Mouse (Mus musculus): ENCODE data around the gene Ybx1.
"Not testable (repeated sequence)": the region's sequence is repeated elsewhere in the genome, so short reads cannot be mapped to it uniquely, and the experiment has no call there.

Gene Ybx1

DNA sequence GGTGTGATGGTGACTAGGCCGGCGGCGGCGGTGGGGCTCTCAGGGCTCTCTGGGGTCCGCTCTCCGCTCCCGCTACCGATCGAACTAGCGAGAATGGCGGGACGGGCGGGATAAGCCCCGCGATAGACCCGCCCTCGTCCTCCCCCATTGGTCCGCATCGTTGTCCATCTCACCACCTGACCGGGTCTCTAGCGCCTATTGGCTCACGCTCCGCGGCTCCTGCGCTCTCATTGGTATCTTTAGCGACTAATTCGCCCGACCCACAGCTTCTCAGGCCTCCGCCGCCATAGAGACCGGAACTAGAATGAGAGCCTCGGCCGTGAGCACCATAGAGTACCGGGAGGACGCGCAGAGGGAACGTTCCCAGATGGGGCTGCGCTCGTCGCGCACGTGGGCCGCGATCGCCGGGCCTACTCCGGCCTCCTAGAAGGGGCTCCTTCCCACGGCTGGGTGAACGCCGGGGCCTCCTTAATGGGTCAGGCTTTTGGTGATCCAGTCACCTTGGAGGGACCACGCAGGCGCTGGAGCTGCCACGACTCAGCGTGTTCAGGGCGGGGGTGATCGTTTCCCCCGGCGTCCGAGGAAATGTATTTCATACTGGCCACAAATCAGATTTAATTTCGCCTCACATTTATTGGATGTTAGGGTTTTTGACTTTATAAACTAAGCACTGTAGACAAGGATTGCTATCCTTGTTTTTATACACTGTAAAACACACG lies at the start of gene Ybx1:
TSS of gene Ybx1 (minus strand) at position 190 of the 719 bp plus-strand sequence.
- peak; percentile 100 for DNase-seq

DNA sequence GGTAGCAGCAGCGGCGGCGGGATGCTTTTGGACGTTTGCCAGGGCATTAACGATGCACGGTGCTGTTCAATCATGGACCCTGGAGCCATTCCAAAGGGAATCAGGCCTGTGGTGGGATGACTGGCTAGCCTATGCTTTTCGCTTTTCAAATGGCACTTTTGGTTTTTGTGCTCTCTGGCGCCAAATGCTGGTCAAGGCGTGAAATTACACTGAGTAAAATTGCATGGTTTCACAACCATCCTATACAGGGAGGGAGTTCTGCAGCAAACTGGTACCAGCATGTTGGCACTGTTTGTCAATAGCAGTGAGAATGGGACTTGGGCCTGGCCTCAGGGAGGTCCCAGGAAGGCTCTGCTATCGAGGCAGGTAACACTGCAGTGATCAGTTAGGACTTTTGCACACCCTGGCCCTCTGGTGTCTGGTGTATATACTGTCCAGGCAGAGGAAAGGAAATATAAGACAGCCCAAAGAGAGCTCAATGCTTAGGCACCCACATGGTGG lies 44.5 kb upstream of the Ybx1 start:
- DNase-seq = peak; percentile 33

DNA sequence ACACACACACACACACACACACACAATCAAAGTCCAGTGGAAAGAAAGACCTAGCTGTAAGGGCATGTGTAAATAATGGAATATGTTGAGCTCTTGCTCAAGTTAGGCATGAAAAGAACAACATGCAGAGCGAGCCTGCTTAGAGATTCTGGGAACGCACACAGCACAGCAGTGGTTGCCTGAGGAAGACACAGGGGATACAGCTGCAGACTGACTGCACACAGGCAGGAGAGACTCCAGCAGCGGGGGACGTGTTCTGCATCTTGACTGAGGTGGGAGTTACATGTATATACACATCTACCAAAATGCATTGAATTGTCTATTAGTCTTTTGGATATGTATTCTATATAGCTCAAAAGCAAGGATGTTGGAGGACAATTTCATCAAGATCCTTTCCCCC lies 44.0 kb upstream of the Ybx1 start:
- DNase-seq = no peak

DNA sequence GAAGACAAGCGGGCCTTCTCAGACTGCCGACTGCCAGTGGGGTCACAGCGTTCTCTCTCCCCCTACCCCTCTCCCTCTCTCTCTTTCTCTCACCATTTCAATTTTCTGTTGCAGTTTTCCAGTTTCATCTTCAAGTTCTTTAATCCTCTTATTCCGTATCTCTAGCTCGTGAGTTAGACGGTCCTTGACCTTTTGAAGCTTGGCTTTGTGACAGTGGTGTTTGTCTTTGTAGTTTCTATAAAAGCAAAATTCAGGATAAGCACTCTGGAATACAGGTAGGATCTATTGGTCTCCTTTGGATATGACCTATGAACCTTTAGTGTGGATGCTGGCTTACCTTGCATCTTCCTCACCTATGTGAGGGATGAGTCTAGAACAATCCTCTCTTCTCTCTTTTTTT lies 39.1 kb upstream of the Ybx1 start:
- DNase-seq = no peak

- no peak for DNase-seq
Measured at GRCm38 (mm10) chr4:119320896-119321550, 26.6 kb upstream of the Ybx1 start.

DNA sequence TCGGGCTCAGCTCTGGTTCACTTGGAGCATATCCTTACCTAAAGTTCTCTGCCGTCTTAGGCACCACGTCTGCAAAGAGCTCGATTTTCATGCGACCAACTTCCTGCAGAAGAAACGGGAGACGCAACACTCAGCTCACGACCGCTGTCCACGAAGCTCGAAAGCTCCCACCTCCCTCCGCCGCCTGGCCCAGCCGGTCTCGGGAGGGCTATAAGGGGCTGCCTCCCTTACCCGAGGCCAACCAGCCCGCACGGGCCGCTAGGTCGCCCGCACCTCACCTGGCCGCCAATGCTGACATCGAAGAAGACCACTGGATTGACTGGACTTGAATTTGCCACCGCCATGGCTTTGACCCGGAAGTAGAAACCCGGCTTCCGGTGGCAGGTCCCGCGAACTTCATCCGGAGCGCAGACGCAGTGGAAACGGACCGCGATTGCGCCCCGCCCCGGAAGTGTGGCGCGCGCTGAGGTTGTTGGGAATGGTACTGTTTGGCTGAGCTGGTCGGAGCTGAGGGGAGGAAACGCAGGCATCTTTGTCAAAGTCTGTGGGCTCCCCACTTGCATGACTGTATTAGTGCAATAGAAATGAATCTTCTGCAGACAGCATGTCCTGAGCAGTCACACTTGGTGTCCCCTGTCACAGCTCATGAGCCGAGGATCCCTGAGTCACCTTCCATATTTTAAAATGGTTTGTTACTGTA lies 25.9 kb upstream of the Ybx1 start, which contains the start of gene Ppih:
TSS of gene Ppih (minus strand) at position 416 of the 700 bp plus-strand sequence.
- DNase-seq = peak; percentile 96

- DNase-seq = no peak
Measured at GRCm38 (mm10) chr4:119313756-119314155, 19.4 kb upstream of the Ybx1 start.

DNA sequence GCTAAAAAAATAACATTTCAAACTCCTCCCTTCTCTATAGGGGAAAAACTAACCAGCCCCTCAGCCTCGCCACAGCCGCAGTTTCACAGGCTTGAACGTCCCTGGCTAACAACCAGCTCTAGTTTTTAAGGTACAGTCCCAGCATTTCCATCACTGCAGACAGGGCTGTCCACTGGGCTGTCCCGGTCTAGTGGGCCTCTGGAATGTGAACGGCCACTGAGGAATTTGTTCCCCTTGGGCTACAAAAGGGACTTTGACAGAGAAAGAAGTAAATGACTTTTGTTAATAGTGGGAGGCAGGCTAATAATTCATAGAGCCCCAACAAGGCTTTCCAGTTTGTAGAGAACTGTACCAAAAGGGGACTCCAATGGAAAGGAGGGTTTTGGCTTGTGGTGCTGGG lies 11.0 kb upstream of the Ybx1 start:
- no peak for DNase-seq

GRCm38 (mm10) chr4:119303291-119303690 lies 8.9 kb upstream of the Ybx1 start:
- DNase-seq = no peak

DNA sequence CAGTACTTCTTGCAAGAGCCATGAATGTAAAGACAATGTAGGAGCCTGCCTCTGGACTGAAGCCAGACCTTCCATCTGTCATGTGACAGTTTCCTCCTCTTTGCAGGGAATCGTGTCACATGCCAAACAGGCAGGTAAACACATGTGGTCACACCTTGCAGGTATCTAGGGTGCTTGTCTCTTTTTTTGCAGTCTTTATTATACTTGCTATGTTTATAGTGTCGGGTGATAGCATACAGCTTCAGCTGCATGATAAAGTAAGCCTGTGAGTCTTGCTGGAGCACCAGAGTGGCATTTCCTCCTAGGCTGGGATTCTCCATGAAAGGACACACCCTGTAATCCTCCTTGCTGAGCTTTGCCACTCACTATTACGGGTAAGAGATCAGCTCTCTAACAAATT lies 7.4 kb upstream of the Ybx1 start:
- DNase-seq = no peak

- no peak for DNase-seq
Measured at GRCm38 (mm10) chr4:119300761-119301160, 6.4 kb upstream of the Ybx1 start.

DNA sequence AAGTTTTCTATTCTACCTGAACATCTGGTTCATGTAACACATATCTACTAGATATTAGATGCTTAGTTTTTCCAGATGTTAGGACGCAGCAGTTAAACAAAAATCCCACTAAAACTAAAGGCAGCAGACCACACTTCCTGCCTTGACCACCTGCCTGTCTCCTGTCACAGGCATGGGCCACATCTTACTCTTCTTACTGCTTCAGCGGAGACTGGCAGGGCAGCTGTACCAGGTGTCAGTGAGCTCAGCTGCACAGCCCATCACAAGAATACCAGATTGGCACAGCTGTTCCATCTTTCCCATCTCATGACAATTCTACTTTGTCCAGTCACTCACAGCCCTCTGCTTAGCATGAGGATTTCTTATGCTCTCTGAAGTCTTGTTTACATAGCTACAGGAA lies 3.0 kb upstream of the Ybx1 start:
- DNase-seq = no peak

- no peak for DNase-seq
Measured at GRCm38 (mm10) chr4:119295134-119295453, 690 bp upstream of the Ybx1 start.

GRCm38 (mm10) chr4:119293574-119294258 lies 688 bp downstream of the Ybx1 start:
- DNase-seq = peak; percentile 26

- DNase-seq = peak; percentile 15
Measured at GRCm38 (mm10) chr4:119292771-119293573, 1.4 kb downstream of the Ybx1 start.

GRCm38 (mm10) chr4:119291921-119292320 lies 2.5 kb downstream of the Ybx1 start:
- DNase-seq = no peak

DNA sequence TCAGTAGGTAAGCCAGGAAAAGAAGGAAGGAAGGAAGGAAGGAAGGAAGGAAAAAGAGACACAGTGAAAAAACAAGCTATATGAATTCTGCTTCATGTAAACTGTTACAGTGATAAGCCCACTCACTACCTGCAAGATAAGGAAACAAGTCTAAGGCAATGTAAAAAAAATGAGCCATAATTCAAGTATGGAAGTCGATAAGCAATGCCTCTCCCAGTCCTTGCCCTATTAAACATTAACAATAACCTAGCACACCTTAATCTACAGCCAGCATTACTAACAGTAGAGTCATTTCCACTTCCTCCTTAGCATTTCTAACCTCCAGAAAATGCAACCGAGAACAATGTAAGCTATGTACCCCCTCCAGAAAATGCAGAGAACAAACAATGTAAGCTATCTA lies 9.1 kb downstream of the Ybx1 start:
- DNase-seq = no peak

- no peak for DNase-seq
Measured at GRCm38 (mm10) chr4:119284861-119285260, 9.5 kb downstream of the Ybx1 start.

GRCm38 (mm10) chr4:119278784-119279183 lies 15.6 kb downstream of the Ybx1 start:
- not testable (repeated sequence) for DNase-seq

DNA sequence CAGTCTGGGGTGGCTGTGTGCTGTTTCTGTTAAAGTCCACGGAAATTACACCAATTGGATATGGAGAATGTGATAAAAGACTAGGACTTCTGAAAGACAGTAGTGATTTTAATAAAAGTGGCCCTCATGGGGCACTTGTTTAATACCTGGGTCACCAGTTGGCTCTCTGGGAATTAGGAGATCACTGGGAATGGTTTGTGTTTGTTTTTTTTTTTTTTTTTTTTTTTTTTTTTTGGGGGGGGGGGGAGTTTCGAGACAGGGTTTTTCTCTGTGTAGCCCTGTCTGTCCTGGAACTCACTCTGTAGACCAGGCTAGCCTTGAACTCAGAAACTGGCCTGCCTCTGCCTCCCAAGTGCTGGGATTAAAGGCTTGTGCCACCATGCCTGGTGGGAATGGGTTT lies 18.7 kb downstream of the Ybx1 start:
- no peak for DNase-seq

DNA sequence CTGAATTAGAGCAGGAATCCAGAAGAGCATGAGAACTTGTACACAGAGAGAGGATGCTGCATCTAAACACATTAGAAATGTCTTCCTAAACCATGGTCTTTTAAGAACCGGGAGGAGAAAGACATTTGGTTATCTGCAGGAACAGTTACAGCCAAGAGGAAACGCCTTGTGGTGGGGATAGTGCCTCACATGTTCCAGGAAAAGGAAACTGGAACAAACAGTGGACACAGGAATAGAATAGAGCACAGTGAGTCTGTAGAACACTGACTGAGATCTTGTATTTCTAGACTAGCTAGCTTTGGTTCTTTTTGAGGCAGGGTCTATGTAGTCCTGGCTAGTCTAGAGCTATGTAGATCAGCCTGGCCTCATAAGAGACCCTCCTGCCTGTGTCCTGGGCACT lies 19.2 kb downstream of the Ybx1 start:
- no peak for DNase-seq

GRCm38 (mm10) chr4:119274627-119275026 lies 19.8 kb downstream of the Ybx1 start:
- no peak for DNase-seq

Measured in cerebellum, adult 8-10 months (tissue).